Mouse (Mus musculus): Measurements from ENCODE around the gene Pard3. TPM values are rescaled to one million over a fixed set of nuclear protein-coding genes. Genes with fewer than 3 reads are reported as not detected.

Gene Pard3
- polyA plus RNA-seq, 1 experiment: 11.3 TPM

GRCm38 (mm10) chr8:127557566-127557965 lies 493.9 kb downstream of the Pard3 start:
- no peak for TF ChIP-seq POLR2A (IDR thresholded peaks at IDR 0.05; ENCODE audit: extremely low read depth, insufficient read depth, low read length)
- TF ChIP-seq CTCF (IDR thresholded peaks at IDR 0.05; ENCODE audit: extremely low read depth, insufficient read depth, low read length): no peak
- H3K27ac ChIP-seq (ENCODE audit: insufficient read depth, low read length): no peak overlapping the region
- H3K4me1 ChIP-seq (ENCODE audit: control insufficient read depth, insufficient read depth, low read length): no peaks in the 10 kb centered on the region
- no peak overlapping the region for H3K4me3 ChIP-seq (ENCODE audit: insufficient read depth, low read length)

- H3K4me3 ChIP-seq (ENCODE audit: insufficient read depth, low read length): no peak overlapping the region
- no peak overlapping the region for H3K27ac ChIP-seq (ENCODE audit: insufficient read depth, low read length)
- TF ChIP-seq CTCF (IDR thresholded peaks at IDR 0.05; ENCODE audit: extremely low read depth, insufficient read depth, low read length) (no peak), POLR2A (IDR thresholded peaks at IDR 0.05; ENCODE audit: extremely low read depth, insufficient read depth, low read length) (no peak)
- no peaks in the 10 kb centered on the region for H3K4me1 ChIP-seq (ENCODE audit: control insufficient read depth, insufficient read depth, low read length)
Measured at GRCm38 (mm10) chr8:127563634-127564033, 499.9 kb downstream of the Pard3 start.

- H3K4me1 ChIP-seq (ENCODE audit: control insufficient read depth, insufficient read depth, low read length): no peaks in the 10 kb centered on the region
- no peak overlapping the region for H3K4me3 ChIP-seq (ENCODE audit: insufficient read depth, low read length)
- no peak for TF ChIP-seq POLR2A (IDR thresholded peaks at IDR 0.05; ENCODE audit: extremely low read depth, insufficient read depth, low read length)
- TF ChIP-seq CTCF (IDR thresholded peaks at IDR 0.05; ENCODE audit: extremely low read depth, insufficient read depth, low read length): no peak
- H3K27ac ChIP-seq (ENCODE audit: insufficient read depth, low read length): no peak overlapping the region
Measured at GRCm38 (mm10) chr8:127564426-127564825, 500.7 kb downstream of the Pard3 start.

DNA sequence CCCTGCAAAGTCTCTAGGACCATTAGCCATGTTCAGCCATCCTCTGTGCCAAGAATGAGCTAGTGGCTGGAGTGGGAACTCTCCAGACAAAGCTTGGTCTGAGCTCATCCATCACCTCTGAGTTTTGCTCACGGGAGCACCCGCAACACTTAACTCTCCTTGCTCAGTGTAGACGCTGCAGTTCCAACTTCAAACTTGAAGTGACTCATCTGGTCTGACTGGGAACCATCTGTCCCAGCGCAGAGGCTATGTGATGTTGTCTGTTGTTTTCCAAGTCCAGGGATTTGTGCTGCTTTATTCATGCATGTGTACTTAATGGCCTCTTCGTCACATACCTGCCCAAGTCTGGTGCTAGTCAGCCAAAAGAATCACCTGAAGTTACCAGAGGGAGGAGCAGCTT lies 505.5 kb downstream of the Pard3 start:
- no peak overlapping the region for H3K27ac ChIP-seq (ENCODE audit: insufficient read depth, low read length)
- no peak overlapping the region for H3K4me3 ChIP-seq (ENCODE audit: insufficient read depth, low read length)
- H3K4me1 ChIP-seq (ENCODE audit: control insufficient read depth, insufficient read depth, low read length): no peaks in the 10 kb centered on the region
- TF ChIP-seq POLR2A (IDR thresholded peaks at IDR 0.05; ENCODE audit: extremely low read depth, insufficient read depth, low read length) (no peak), CTCF (IDR thresholded peaks at IDR 0.05; ENCODE audit: extremely low read depth, insufficient read depth, low read length) (no peak)

DNA sequence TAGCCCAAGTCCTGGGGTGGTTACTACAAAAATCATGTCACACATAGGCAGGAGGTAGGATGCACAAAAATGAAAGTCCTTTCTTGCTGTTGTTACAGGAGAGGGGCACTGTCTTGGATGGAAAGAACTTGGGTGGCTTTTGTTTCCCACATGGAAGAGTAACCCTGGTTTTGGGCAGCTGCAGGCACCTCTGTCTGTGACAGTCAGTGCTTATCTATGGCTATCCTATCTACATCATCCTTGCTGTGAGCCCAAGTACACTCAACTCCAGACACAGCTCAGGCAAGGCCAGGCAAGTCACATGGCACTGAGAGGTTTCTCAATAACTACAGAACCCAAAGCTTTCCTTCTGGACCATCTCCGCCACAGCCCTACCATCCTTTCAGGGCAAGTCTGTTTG lies 506.8 kb downstream of the Pard3 start:
- no peak overlapping the region for H3K27ac ChIP-seq (ENCODE audit: insufficient read depth, low read length)
- TF ChIP-seq POLR2A (IDR thresholded peaks at IDR 0.05; ENCODE audit: extremely low read depth, insufficient read depth, low read length) (no peak), CTCF (IDR thresholded peaks at IDR 0.05; ENCODE audit: extremely low read depth, insufficient read depth, low read length) (no peak)
- no peak overlapping the region for H3K4me3 ChIP-seq (ENCODE audit: insufficient read depth, low read length)
- H3K4me1 ChIP-seq (ENCODE audit: control insufficient read depth, insufficient read depth, low read length): no peaks in the 10 kb centered on the region

GRCm38 (mm10) chr8:127572493-127572892 lies 508.8 kb downstream of the Pard3 start:
- TF ChIP-seq POLR2A (IDR thresholded peaks at IDR 0.05; ENCODE audit: extremely low read depth, insufficient read depth, low read length) (no peak), CTCF (IDR thresholded peaks at IDR 0.05; ENCODE audit: extremely low read depth, insufficient read depth, low read length) (no peak)
- Histone ChIP-seq H3K27ac (ENCODE audit: insufficient read depth, low read length) (no peak overlapping the region), H3K4me3 (ENCODE audit: insufficient read depth, low read length) (no peak overlapping the region), H3K4me1 (ENCODE audit: control insufficient read depth, insufficient read depth, low read length) (no peaks in the 10 kb centered on the region)

GRCm38 (mm10) chr8:127576657-127577056 lies 513.0 kb downstream of the Pard3 start:
- Histone ChIP-seq H3K4me1 (ENCODE audit: control insufficient read depth, insufficient read depth, low read length) (no peaks in the 10 kb centered on the region), H3K27ac (ENCODE audit: insufficient read depth, low read length) (no peak overlapping the region), H3K4me3 (ENCODE audit: insufficient read depth, low read length) (no peak overlapping the region)
- no peak for TF ChIP-seq CTCF (IDR thresholded peaks at IDR 0.05; ENCODE audit: extremely low read depth, insufficient read depth, low read length)

DNA sequence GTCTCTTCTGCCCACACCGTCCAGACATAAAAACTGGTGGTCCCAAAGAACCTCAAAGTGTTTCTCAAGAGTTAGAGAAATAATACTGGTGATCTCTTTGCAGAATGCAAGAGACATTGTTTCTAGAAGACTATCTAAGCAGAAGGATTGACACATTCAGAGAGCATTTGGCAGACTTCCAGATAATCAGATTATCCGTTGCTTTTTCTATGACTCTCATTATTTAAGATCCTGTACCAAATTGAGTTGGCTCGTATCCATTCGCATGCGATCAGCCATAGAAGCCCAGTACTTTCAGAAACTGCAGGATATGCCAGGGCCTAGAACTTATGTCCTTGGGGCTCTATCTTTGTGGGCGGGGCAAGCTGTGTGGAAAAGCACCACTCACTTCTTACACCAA lies 514.0 kb downstream of the Pard3 start:
- Histone ChIP-seq H3K4me1 (ENCODE audit: control insufficient read depth, insufficient read depth, low read length) (no peaks in the 10 kb centered on the region), H3K4me3 (ENCODE audit: insufficient read depth, low read length) (no peak overlapping the region), H3K27ac (ENCODE audit: insufficient read depth, low read length) (no peak overlapping the region)
- no peak for TF ChIP-seq POLR2A (IDR thresholded peaks at IDR 0.05; ENCODE audit: extremely low read depth, insufficient read depth, low read length)
- no peak for TF ChIP-seq CTCF (IDR thresholded peaks at IDR 0.05; ENCODE audit: extremely low read depth, insufficient read depth, low read length)

- Histone ChIP-seq H3K4me1 (ENCODE audit: control insufficient read depth, insufficient read depth, low read length) (0 out of 2 replicates have a peak, but pooled peaks cover 2% of the 10 kb centered on the region), H3K27ac (ENCODE audit: insufficient read depth, low read length) (no peak overlapping the region), H3K4me3 (ENCODE audit: insufficient read depth, low read length) (no peak overlapping the region)
- no peak for TF ChIP-seq CTCF (IDR thresholded peaks at IDR 0.05; ENCODE audit: extremely low read depth, insufficient read depth, low read length)
- TF ChIP-seq POLR2A (IDR thresholded peaks at IDR 0.05; ENCODE audit: extremely low read depth, insufficient read depth, low read length): no peak
Measured at GRCm38 (mm10) chr8:127579436-127579835, 515.7 kb downstream of the Pard3 start.

DNA sequence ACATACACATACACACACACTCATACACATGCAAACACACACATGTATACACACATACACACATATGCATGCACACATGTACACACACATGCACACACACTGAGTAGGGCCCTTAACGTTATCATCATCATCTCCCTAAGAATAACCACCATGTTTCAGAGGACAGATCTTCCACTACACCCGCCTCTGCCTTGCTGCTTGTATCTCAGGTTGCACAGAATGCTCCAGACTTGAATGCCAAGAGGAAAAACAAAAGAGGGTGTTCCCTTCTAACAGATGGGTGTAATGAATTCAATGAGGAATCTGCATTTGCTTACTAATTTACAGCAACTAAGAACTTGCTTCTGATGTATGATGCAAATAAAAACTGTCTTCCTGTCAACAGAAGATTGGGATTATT lies 519.7 kb downstream of the Pard3 start:
- Histone ChIP-seq H3K4me3 (ENCODE audit: insufficient read depth, low read length) (no peak overlapping the region), H3K27ac (ENCODE audit: insufficient read depth, low read length) (no peak overlapping the region), H3K4me1 (ENCODE audit: control insufficient read depth, insufficient read depth, low read length) (0 out of 2 replicates have a peak, but pooled peaks cover 2% of the 10 kb centered on the region)
- TF ChIP-seq CTCF (IDR thresholded peaks at IDR 0.05; ENCODE audit: extremely low read depth, insufficient read depth, low read length) (no peak), POLR2A (IDR thresholded peaks at IDR 0.05; ENCODE audit: extremely low read depth, insufficient read depth, low read length) (no peak)

GRCm38 (mm10) chr8:127585618-127586017 lies 521.9 kb downstream of the Pard3 start:
- H3K4me3 ChIP-seq (ENCODE audit: insufficient read depth, low read length): no peak overlapping the region
- no peak for TF ChIP-seq CTCF (IDR thresholded peaks at IDR 0.05; ENCODE audit: extremely low read depth, insufficient read depth, low read length)
- TF ChIP-seq POLR2A (IDR thresholded peaks at IDR 0.05; ENCODE audit: extremely low read depth, insufficient read depth, low read length): no peak
- 0 out of 2 replicates have a peak, but pooled peaks cover 2% of the 10 kb centered on the region for H3K4me1 ChIP-seq (ENCODE audit: control insufficient read depth, insufficient read depth, low read length)
- H3K27ac ChIP-seq (ENCODE audit: insufficient read depth, low read length): no peak overlapping the region
